Mouse (Mus musculus): ENCODE measurements around the gene Pcdh8. TPM values are rescaled to one million over a fixed set of nuclear protein-coding genes. Genes with fewer than 3 reads are reported as not detected.
A peak's percentile ranks its signal among the peaks of the same experiment; 100 is the strongest.

Gene Pcdh8
- total RNA-seq (2021): 10 to 100 TPM; 74.9 to 78.2 TPM
- long read RNA-seq, full-length matches to known transcripts: 70 of 73 reads
- long read RNA-seq, partial matches to known transcripts: 1 of 73 reads
- long read RNA-seq, other reads (novel, unspliced or antisense): 2 of 73 reads

DNA sequence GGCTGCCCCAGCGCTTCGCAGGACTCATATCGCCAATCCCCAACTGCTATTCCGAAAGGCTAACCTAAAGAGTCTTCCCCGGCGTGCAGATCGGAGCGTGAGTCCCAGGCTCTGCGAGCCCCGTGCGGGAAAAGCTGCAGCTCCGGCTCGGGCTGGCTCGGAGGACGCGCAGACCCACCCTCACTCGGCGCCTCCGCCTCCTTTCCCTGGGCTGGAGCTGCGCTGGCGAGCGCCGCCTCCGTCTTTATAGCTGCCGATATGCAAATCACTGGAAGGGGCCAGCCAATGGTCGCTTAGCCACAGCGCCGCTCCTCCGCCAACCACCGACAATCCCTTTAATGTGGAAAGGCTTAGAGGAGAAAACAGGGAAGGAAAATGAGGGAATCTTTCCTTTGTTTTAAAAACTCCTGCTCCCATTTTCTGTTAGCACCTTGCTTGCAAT is at the start of gene Pcdh8:
TSS of gene Pcdh8 (minus strand) at position 219 of the 442 bp plus-strand sequence.
- peak; percentile 92 to 96 for DNase-seq (ENCODE audit: low spot score in 2 of 2)

DNA sequence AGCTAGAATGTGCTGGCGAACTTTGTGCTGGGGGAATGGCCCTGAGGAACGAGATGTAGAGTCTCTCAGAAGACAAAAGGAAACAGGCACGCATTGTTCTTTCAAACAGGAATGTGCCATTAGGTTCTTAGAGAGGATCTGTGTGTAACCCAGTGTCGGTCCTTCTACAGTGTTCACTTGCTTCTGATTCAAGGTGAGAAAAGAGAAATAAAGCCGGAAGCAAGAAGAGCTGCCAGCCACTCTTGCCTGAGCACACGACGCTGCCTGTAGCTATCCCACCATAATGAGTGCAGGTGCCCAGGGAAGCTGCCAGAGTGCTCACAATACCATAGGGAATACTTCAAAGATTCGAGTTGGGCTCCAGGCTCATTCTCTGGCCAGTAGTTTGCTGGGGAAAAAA is 43.6 kb upstream of the Pcdh8 start:
- DNase-seq (ENCODE audit: low spot score in 2 of 2): no peak

DNA sequence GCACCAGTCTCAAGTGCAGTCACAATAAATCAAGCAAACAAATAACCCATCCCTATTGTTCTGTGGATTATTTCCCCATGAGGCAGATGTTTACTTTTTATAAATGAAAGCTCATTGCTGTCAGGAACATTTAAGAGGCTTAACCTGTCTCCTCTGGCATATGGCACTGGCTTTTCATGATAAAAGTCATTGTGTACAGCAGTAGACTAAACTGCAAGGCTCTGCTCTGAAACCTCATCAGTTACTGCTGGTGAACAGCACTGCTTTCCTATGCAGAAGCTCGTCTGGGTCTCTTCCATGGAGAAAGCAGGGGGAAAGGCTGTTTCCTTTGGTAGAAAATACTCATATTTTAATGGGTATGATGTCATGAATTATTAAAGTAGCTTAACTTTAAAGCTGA is 43.0 kb upstream of the Pcdh8 start:
- no peak for DNase-seq (ENCODE audit: low spot score in 2 of 2)

DNA sequence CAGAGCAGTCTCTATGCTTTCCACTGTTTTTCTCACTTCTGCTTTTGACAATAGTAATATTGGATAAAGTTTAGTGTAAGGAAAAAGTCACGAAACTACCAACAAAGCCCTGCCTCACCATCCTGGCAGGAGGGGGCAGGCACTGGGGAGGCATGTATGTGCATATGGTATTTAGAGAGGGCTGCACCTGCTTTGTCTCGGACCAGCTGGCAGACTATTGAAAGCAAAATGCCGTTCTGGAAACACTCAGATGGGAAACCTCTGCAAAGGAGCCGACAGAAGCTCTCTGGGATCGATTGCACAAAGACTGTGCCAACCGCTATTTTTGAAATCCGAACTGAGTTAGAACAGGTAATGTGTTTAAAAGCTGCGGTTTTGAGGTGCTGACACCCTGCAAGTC is 22.1 kb upstream of the Pcdh8 start:
- peak; percentile 44 to 50 for DNase-seq (ENCODE audit: low spot score in 2 of 2)

DNA sequence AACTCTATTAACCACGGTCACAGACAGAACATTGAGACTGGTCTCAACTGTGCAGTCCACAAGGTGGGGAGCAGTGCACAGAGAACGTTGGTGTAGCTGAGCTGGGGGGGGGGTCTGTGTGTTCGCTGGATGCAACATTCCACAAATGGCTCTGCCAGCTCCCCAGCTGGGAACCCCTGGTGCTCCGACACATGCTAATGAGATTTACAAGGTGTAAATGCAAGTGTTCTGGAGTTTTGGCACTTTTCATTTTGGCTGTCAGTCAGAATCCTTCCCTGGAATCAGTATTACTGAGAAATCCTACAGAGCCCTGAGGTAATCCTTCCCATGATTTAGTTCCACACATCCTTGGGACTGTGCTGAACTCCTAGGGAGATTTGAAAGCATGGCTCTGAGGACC is 18.4 kb upstream of the Pcdh8 start:
- DNase-seq (ENCODE audit: low spot score in 2 of 2): no peak

DNA sequence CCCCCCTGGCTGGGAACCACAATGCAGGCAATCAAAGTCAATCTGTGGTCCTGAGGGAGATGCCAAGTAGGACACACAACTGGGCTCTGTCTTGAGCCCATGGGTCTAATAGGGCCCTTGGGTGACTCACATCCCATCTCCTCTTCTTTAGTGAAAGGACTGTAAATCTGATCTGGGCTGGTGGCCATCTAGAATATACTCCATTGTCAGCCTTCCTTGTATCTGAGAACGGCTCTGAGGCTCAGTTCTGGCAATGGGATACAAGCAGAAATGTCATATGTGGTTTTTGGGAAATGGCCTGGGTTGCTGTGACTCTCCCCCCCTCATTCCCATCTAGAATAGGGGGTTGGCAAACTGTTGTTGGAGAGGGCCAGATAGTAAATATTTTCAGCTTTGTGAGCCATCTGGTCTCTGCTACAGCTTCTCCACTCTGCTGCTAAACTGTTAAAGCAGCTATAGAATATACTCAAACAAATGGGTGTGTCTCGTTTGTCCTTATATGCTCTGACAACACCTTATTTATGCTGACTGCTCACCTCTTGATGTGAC is 17.6 kb upstream of the Pcdh8 start:
- DNase-seq (ENCODE audit: low spot score in 2 of 2): peak in 1 of 2 experiments; percentile 26

DNA sequence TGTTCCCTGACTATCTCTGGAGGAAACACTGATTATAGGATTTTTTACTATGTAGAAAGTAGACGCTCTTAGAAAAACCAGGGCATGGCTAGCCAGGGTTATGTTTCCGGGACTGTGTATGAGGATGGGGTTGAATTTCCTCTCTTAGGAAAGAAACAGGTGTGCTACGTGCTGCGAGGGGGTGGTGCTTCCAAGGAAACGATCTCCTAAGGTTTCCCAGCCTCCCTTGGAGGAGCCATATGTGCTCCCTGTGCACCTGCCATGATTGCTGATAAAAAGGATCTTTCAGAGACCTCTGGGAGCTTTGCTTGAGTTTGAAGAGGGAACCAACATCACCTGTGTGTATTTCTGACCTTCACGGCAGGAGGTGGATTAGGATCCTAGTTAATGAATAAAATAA is 16.8 kb upstream of the Pcdh8 start:
- DNase-seq (ENCODE audit: low spot score in 2 of 2): no peak

DNA sequence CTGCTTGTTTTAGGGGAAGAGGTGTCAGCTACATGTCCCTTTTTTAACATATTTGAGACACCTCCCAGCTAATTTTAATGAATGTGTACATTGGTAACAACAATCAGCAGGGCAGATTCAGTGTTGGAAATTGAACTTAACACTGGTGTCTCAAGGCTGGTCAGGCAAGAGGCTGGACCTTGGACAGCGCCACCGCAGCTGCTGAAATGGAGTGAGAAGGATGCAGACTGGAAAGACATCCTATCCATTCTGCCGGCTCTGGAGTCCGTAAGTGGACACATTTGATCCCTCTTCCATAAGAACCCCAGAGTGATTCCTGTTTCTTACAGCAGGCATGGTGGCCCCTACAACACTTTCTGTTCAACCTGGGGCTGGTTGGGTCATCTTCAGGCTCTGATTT is 14.3 kb upstream of the Pcdh8 start:
- DNase-seq (ENCODE audit: low spot score in 2 of 2): no peak

DNA sequence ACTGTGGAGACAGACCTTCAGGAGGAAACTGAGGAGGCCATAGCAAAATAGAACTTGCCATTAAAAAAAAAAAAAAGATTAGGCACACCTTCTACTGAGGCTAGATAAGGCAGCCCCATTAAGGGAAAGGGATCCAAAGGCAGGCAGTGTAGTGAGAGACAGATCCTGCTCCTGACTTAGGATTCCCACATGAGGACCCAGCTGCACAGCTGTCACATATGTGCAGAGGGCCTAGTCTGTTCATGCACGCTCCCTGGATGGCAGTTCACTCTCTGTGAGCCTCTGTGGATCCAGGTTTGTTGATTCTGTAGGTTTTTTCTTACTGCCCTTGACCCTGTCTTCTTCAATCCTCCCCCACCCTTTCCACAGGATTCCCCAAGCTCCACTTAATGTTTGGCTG is 9.8 kb upstream of the Pcdh8 start:
- DNase-seq (ENCODE audit: low spot score in 2 of 2): no peak

DNA sequence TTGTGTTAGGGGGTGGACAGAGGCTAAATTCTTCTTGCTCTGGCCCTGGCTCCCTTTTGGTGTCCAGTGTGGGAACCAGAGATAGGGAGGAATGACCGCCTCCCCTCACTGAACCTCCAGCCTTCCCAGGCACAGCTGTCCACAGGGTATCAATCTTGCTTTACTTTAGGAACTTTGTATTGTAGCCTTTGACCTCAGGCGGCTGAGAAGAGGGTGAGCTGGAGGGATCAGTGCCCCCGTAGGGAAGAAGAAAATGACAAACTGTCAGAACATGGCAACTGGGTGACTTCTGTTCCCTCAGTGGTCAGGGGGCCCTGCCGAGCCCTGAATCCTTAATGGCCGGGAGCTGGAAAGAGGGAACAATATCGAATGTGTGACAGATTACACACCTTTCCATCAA is 9.2 kb upstream of the Pcdh8 start:
- no peak for DNase-seq (ENCODE audit: low spot score in 2 of 2)

DNA sequence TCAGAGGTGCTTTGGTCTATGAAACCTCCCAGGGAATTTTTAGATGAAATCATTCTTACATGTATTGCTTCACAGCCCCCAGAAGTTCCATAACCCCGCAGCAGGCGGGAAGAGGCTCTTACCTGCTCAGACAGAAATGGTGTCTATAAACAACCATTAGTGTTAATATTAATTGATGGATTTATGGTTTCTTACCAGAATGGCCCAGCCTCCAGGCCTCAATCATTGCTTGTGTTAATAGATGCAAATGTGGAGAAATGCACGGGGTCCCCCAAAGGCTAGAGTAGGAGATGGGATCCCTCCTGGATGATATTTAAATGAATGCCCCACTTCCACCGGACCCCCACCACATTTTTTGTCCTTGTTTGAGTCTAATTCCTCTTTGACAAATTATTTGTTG is 8.7 kb upstream of the Pcdh8 start:
- DNase-seq (ENCODE audit: low spot score in 2 of 2): no peak

DNA sequence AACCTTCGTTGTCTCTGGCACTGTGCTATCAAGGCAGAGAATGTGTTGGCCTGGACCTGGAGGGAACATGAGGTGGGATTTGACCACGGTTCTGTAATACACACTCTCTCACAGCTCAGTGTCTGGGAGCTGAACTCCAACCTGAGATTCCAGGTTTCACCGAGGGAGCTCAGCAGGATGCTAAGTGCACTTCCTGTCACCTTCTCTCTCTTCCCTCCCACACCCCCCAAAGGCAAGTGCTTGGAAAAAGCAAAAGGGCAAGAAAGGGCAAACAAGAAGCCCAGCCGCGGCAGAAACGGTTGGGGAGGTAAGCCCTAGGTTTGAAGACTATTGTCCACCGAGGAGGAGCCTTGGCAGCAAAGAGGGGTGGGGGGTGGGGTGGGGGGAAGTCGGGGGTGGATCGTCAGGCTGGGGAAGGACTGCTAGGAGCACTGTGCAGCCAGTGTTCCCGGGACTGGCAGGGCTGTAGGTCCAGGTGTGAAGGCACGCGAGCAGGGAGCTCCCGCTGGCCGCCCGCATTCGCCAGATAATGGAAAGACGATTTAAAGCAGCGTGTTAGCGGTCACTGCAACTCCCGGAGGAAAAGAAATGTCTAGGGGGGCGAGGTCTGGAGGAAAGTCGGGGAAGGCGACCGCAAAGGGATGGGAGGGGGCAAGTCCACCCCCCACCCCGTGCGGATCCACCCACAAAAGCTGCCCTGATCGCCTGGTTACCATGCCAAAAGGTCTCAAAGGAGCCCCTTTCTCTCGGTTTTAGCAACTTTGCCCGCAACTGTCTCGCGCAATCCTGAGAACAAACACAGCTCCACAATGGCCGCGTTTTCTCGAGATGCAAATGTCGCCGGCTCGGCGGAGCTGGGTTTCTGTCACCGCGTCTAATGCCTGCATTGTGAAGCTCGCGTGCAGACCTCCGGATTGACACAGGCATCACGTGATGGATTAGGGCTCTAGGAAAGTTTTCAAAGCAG is 2.6 kb upstream of the Pcdh8 start:
- peak; percentile 49 to 55 for DNase-seq (ENCODE audit: low spot score in 2 of 2)

DNA sequence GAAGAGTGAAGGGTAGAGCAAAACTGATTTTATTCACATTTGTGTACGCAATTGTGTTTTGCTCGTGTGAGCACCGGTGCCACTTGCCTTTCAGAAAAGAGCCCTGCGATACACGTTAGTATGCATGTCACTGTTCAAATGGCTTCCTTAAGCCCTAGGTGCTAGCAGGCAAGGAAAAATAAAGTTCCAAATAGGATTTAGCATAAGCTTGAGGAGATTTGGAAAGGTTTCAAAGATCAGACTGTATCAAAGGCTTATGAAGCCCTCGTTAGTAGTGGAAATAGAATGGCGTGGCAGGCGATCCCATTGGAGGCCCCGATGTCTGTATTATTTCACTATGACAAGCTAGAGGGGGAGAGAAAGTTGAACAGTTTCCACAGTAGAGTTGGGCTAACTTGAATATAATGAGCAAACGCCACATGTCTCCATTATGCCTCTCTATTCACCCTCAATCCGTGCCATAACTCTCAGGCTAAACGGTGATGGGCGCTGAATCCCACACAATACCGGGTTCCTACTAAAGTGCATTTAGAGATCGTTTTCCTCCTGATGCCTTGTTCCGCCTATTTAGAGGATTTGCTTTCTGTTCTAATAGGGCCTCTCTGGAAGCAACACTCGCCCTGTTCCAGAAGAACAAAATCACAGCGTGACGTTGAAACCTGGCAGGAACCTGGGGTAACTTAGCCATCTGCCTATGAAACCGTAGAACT is 845 bp upstream of the Pcdh8 start:
- peak in 1 of 2 experiments; percentile 38 for DNase-seq (ENCODE audit: low spot score in 2 of 2)

DNA sequence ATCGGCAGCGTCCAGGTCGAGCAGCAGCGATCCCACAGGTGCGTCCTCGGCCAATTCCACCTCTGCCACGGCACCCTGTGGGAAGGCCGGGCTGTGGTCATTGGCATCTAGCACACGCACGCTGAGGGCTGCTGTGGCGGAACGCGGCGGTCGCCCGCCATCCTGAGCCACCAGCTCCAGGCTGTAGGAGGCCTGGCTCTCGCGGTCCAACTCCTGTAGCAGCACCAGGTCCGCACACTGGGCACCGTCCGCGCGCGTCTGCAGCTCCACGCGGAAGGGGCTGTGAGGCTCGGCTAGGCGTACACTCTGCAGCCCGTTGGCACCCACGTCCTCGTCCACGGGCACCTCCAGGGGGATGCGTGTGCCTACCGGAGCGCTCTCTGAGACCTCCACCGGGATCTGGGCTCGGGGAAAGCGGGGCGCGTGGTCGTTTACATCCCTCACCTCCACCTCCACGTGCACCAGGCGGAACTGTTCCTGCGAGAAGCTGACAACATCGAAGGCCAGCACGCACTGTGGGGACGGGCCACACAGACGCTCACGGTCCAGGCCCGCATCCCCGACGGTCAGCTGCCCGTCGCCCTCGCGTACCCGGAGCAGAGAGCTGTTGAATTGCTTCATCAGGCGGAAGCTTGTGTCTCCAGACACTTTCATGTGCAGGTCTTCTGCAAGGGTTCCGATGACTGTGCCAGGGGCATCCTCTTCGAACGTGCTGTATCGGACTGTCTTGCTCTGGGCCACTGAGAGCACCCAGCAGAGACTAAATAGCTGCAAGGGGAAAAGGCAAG is 612 bp downstream of the Pcdh8 start:
- DNase-seq (ENCODE audit: low spot score in 2 of 2): peak; percentile 42 to 57

DNA sequence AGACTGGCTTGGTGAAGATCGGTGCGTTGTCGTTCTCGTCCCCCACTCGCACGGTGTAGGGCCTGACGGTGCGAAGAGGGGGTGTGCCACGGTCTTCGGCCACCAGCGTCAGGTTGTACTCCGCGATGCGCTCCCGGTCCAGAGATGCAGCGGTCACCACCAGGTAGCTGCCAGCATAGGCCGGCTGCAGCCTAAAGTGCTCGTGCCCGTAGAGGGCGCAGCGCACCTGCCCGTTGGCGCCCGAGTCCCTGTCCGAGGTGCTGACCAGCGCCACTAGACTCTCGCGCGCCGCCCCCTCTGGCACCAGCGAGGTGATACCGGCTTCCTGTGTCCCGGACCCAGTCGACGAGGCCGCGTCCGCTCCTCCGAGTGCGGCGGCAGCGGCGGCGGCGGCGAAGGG is 1.5 kb downstream of the Pcdh8 start:
- DNase-seq (ENCODE audit: low spot score in 2 of 2): peak; percentile 76 to 86

DNA sequence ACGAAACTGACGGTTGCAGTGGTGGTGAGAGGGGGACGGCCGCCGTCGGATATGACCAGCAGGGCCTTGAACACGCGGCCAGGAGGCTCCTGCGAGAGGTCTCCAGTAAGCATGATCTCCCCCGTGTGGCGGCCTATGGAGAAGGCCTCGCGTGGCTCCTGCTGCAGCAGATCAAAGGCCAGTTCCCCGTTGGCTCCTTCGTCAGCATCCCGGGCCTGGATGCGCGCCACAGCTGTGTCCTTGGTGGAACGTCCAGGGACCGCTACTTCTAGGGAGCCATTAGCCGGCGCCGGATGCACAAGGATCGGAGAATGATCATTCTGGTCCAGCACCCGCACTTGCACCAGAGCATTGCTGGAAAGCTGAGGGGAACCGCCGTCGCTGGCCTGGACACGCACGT is 2.1 kb downstream of the Pcdh8 start:
- peak; percentile 62 to 72 for DNase-seq (ENCODE audit: low spot score in 2 of 2)

DNA sequence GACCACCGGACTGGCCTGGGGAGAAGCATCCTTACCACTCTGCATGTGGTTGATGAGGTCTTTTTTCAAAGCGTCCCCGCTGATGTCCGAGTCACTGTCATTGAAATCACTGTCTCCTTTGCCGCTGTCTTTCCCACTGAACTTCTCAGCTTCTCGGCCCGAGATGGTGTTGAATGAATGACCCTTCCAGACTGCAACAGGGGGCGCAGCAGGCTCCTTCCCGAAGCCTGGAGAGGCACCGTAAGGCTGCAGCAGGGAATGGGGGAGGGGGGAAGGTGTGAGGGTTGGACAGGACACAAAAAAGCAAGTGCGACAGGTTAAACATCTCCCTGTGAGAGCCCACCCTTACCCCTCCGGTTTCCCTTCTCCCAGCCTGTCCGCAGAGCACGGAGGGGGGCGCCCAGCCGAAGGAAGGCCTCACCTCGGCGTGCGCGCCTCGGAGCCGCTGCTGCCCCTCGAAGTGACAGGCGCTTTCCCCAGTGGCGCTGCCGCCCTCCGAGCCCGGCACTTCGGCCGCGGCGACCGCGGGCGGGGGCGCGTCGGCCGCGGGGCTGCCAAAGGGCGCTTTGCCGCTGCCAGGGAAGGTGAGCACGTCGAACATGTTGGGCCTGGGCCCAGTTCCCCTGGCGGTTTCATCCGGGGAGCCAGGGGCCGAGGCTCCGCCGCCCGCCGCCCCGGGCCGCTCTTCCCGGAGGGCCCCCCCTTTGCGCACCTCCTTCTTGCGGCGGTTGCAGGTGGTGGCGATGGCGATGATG is 2.9 kb downstream of the Pcdh8 start:
- peak in 1 of 2 experiments; percentile 45 for DNase-seq (ENCODE audit: low spot score in 2 of 2)

DNA sequence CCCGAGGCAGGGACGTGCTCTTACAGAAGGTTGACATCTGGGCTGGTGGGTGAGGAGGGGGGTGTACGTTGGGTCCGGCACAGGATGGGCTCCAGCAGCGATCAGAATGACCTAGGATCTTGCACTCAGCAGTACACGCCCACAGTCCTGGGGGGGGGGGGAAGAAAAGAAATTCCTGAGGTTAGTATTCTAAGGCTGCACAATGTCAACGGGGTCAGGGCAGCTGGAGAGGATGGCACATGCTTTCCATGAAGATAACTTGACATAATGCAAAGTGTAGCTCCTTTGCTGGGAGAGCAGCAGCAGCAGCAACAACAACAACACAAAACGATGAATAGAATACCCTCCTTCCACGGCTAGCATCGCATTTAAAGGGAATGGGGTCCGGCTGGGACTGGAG is 3.5 kb downstream of the Pcdh8 start:
- no peak for DNase-seq (ENCODE audit: low spot score in 2 of 2)

DNA sequence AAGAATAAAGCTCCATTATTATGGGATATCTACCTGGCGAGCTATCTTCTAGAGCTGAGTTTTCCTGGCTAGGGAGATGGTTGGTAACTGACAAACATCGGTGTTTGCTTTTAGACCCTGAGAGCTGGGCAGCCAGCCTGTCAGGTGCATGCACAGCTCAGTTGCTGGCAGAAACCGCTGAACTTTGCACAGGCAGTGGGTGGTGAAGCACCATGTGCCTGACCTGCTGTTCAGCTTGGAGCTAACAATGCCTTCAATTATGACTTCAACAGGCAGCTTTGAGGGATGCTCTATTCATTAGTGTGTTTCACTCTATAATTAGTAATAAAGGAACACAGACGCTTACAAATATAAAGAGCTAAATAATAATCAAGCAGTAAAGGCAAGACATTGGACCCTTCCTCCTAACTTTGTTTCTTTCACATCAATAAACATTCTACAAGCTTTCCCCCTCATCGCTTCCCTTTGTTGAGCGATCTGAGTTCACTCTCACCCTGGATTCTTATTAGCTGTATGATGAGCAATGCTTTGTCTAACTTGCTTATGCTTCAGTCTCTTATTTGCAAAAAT is 5.8 kb downstream of the Pcdh8 start:
- DNase-seq (ENCODE audit: low spot score in 2 of 2): peak in 1 of 2 experiments; percentile 29

All from layer of hippocampus, postnatal 10 days (tissue).